Mouse (Mus musculus): Measurements from ENCODE around the gene Grm4. TPM values are rescaled to one million over a fixed set of nuclear protein-coding genes. Genes with fewer than 3 reads are reported as not detected.

Grm4 gene
- polyA plus RNA-seq, 1 experiment from 2014 or later = 1.3 TPM

- peak overlapping the region; percentile 96 for H3K27ac ChIP-seq (ENCODE audit: low read depth, low read length)
- H3K9ac ChIP-seq (ENCODE audit: low read length) = peak overlapping the region; percentile 95
- peaks cover 12% of the 10 kb centered on the region; the same call in 1 of the 2 replicates for H3K4me1 ChIP-seq (replicated peaks; ENCODE audit: control insufficient read depth, insufficient read depth, low read length)
- H3K36me3 ChIP-seq (ENCODE audit: control insufficient read depth, insufficient read depth, low read length) = no peaks in the 10 kb centered on the region
- ATAC-seq (replicated peaks; ENCODE audit: low FRiP score) (peak; percentile 34), DNase-seq (ENCODE audit: low spot score) (peak; percentile 93)
- 2% methylated on average over 31 of the region's 39 CpGs for whole genome bisulfite sequencing
- H3K27me3 ChIP-seq (ENCODE audit: control insufficient read depth, insufficient read depth, low read length) = no peaks in the 10 kb centered on the region
- no peaks in the 10 kb centered on the region for H3K9me3 ChIP-seq (ENCODE audit: control insufficient read depth, low read length)
- H3K4me2 ChIP-seq (ENCODE audit: low read depth, low read length, severe bottlenecking) = peak overlapping the region; percentile 91
- peak overlapping the region; percentile 88 for H3K4me3 ChIP-seq (ENCODE audit: low read depth, low read length)
These were observed 33.9 kb upstream of the Grm4 start for GRCm38 (mm10) chr17:27555075-27555511.

- H3K36me3 ChIP-seq (ENCODE audit: control insufficient read depth, insufficient read depth, low read length) = no peaks in the 10 kb centered on the region
- peaks cover 15% of the 10 kb centered on the region for H3K4me1 ChIP-seq (replicated peaks; ENCODE audit: control insufficient read depth, insufficient read depth, low read length)
- WGBS = 35% methylated on average over 20 of the region's 20 CpGs
- no peaks in the 10 kb centered on the region for H3K9me3 ChIP-seq (ENCODE audit: control insufficient read depth, low read length)
- peak overlapping the region; percentile 96 for H3K27ac ChIP-seq (ENCODE audit: low read depth, low read length)
- H3K4me2 ChIP-seq (ENCODE audit: low read depth, low read length, severe bottlenecking) = peak overlapping the region; percentile 91
- peak overlapping the region; percentile 88 for H3K4me3 ChIP-seq (ENCODE audit: low read depth, low read length)
- H3K9ac ChIP-seq (ENCODE audit: low read length) = peak overlapping the region; percentile 95
- ATAC-seq (replicated peaks; ENCODE audit: low FRiP score) (no peak), DNase-seq (ENCODE audit: low spot score) (no peak)
- H3K27me3 ChIP-seq (ENCODE audit: control insufficient read depth, insufficient read depth, low read length) = no peaks in the 10 kb centered on the region
These were observed 33.1 kb upstream of the Grm4 start for GRCm38 (mm10) chr17:27554062-27554960.

GRCm38 (mm10) chr17:27552215-27553201 lies 31.3 kb upstream of the Grm4 start:
- Histone ChIP-seq H3K27ac (ENCODE audit: low read depth, low read length) (no peak overlapping the region), H3K9me3 (ENCODE audit: control insufficient read depth, low read length) (no peaks in the 10 kb centered on the region), H3K27me3 (ENCODE audit: control insufficient read depth, insufficient read depth, low read length) (no peaks in the 10 kb centered on the region), H3K4me1 (replicated peaks; ENCODE audit: control insufficient read depth, insufficient read depth, low read length) (peaks cover 14% of the 10 kb centered on the region), H3K4me3 (ENCODE audit: low read depth, low read length) (no peak overlapping the region), H3K36me3 (ENCODE audit: control insufficient read depth, insufficient read depth, low read length) (no peaks in the 10 kb centered on the region), H3K9ac (ENCODE audit: low read length) (no peak overlapping the region), H3K4me2 (ENCODE audit: low read depth, low read length, severe bottlenecking) (no peak overlapping the region)
- ATAC-seq (replicated peaks; ENCODE audit: low FRiP score) (no peak), DNase-seq (ENCODE audit: low spot score) (no peak)
- WGBS = 82% methylated on average over 23 of the region's 23 CpGs

- Histone ChIP-seq H3K4me3 (ENCODE audit: low read depth, low read length) (no peak overlapping the region), H3K9me3 (ENCODE audit: control insufficient read depth, low read length) (no peaks in the 10 kb centered on the region), H3K4me2 (ENCODE audit: low read depth, low read length, severe bottlenecking) (no peak overlapping the region), H3K27me3 (ENCODE audit: control insufficient read depth, insufficient read depth, low read length) (no peaks in the 10 kb centered on the region), H3K4me1 (replicated peaks; ENCODE audit: control insufficient read depth, insufficient read depth, low read length) (peaks cover 14% of the 10 kb centered on the region), H3K27ac (ENCODE audit: low read depth, low read length) (no peak overlapping the region), H3K36me3 (ENCODE audit: control insufficient read depth, insufficient read depth, low read length) (no peaks in the 10 kb centered on the region), H3K9ac (ENCODE audit: low read length) (0 out of 2 replicates have a peak overlapping the region, but pooled peaks have one; percentile 5)
- 60% methylated on average over 10 of the region's 10 CpGs for WGBS
- no peak for DNase-seq (ENCODE audit: low spot score)
- no peak for ATAC-seq (replicated peaks; ENCODE audit: low FRiP score)
These were observed 30.3 kb upstream of the Grm4 start for GRCm38 (mm10) chr17:27551393-27551940.

- Histone ChIP-seq H3K4me1 (replicated peaks; ENCODE audit: control insufficient read depth, insufficient read depth, low read length) (peaks cover 12% of the 10 kb centered on the region), H3K4me3 (ENCODE audit: low read depth, low read length) (no peak overlapping the region), H3K27me3 (ENCODE audit: control insufficient read depth, insufficient read depth, low read length) (no peaks in the 10 kb centered on the region), H3K9me3 (ENCODE audit: control insufficient read depth, low read length) (no peaks in the 10 kb centered on the region), H3K27ac (ENCODE audit: low read depth, low read length) (peak overlapping the region; percentile 37; the same call in 1 of the 2 replicates), H3K9ac (ENCODE audit: low read length) (peak overlapping the region; percentile 41), H3K36me3 (ENCODE audit: control insufficient read depth, insufficient read depth, low read length) (no peaks in the 10 kb centered on the region), H3K4me2 (ENCODE audit: low read depth, low read length, severe bottlenecking) (peak overlapping the region; percentile 8; the same call in 1 of the 2 replicates)
- 35% methylated on average over 8 of the region's 8 CpGs for whole genome bisulfite sequencing
- ATAC-seq (replicated peaks; ENCODE audit: low FRiP score) = peak; percentile 61; the same call in 1 of the 2 replicates
- no peak for DNase-seq (ENCODE audit: low spot score)
These were observed 28.0 kb upstream of the Grm4 start for GRCm38 (mm10) chr17:27549234-27549633.

GRCm38 (mm10) chr17:27547253-27547868 lies 26.2 kb upstream of the Grm4 start:
- Histone ChIP-seq H3K36me3 (ENCODE audit: control insufficient read depth, insufficient read depth, low read length) (no peaks in the 10 kb centered on the region), H3K9ac (ENCODE audit: low read length) (no peak overlapping the region), H3K27ac (ENCODE audit: low read depth, low read length) (no peak overlapping the region), H3K27me3 (ENCODE audit: control insufficient read depth, insufficient read depth, low read length) (no peaks in the 10 kb centered on the region), H3K4me3 (ENCODE audit: low read depth, low read length) (no peak overlapping the region), H3K4me1 (replicated peaks; ENCODE audit: control insufficient read depth, insufficient read depth, low read length) (peaks cover 12% of the 10 kb centered on the region), H3K9me3 (ENCODE audit: control insufficient read depth, low read length) (no peaks in the 10 kb centered on the region), H3K4me2 (ENCODE audit: low read depth, low read length, severe bottlenecking) (no peak overlapping the region)
- DNase-seq (ENCODE audit: low spot score) (no peak), ATAC-seq (replicated peaks; ENCODE audit: low FRiP score) (no peak)
- WGBS = 77% methylated on average over 9 of the region's 9 CpGs

- no peaks in the 10 kb centered on the region for H3K36me3 ChIP-seq (ENCODE audit: control insufficient read depth, insufficient read depth, low read length)
- H3K27me3 ChIP-seq (ENCODE audit: control insufficient read depth, insufficient read depth, low read length) = no peaks in the 10 kb centered on the region
- no peak overlapping the region for H3K4me3 ChIP-seq (ENCODE audit: low read depth, low read length)
- no peaks in the 10 kb centered on the region for H3K9me3 ChIP-seq (ENCODE audit: control insufficient read depth, low read length)
- no peak for DNase-seq (ENCODE audit: low spot score)
- H3K4me1 ChIP-seq (replicated peaks; ENCODE audit: control insufficient read depth, insufficient read depth, low read length) = peaks cover 12% of the 10 kb centered on the region
- 73% methylated on average over 7 of the region's 7 CpGs for whole genome bisulfite sequencing
- H3K27ac ChIP-seq (ENCODE audit: low read depth, low read length) = no peak overlapping the region
- no peak for ATAC-seq (replicated peaks; ENCODE audit: low FRiP score)
- H3K9ac ChIP-seq (ENCODE audit: low read length) = no peak overlapping the region
- no peak overlapping the region for H3K4me2 ChIP-seq (ENCODE audit: low read depth, low read length, severe bottlenecking)
These were observed 25.4 kb upstream of the Grm4 start for GRCm38 (mm10) chr17:27546574-27547085.
